Mouse (Mus musculus): ENCODE results near the gene Ctsl. TPM values are rescaled to one million over a fixed set of nuclear protein-coding genes. Genes with fewer than 3 reads are reported as not detected.

Gene Ctsl
- total RNA-seq, 2 experiments from 2014 or later, result 206 to 217 TPM

- peak; percentile 61 for DNase-seq
Observed at GRCm38 (mm10) chr13:64369805-64370172, 901 bp downstream of the Ctsl start.

GRCm38 (mm10) chr13:64368596-64368995 lies 2.1 kb downstream of the Ctsl start:
- DNase-seq, result no peak

- no peak for DNase-seq
Observed at GRCm38 (mm10) chr13:64367615-64368014, 3.1 kb downstream of the Ctsl start.

GRCm38 (mm10) chr13:64365326-64365725 lies 5.4 kb downstream of the Ctsl start:
- DNase-seq, result no peak

DNA sequence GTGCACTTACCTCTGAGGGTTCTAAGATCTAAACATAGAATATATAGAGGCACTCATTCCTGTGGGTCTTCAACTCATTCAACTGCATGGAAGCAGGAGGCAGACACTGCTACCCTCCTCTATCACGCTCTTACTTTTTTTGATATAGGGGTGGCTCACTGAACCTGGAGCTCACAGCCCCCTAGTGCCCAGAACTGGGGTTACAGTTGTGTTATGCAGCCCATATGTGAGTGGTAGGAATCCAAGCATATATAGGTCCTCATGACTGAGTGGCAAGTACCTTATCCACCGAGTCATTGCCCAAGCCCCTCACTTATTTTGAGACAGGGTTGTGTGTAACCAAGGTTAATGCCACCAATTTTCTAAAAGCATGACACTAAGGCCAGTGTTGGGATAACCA lies 6.4 kb downstream of the Ctsl start:
- peak; percentile 36 for DNase-seq

- no peak for DNase-seq
Observed at GRCm38 (mm10) chr13:64362139-64362538, 8.6 kb downstream of the Ctsl start.

- DNase-seq, result no peak
Observed at GRCm38 (mm10) chr13:64361020-64361419, 9.7 kb downstream of the Ctsl start.

DNA sequence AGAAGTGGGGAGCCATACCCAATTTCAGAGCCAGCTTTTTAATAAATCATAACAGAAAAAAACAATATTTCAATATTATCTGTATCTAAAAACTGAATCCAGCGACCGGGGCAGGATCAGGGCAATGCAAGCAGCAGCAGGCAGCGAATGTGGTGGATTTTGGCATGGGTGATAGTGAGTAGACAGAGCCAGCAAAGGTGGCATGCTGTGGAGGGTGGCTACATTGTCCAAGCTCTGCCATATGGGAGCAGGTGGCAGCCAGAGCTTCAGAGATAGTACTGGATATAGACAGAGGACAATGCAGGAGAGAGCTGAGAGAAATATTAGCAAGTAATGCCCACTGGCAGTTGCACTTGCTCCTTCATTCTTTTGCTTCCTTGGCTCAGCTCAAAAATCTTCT lies 11.0 kb downstream of the Ctsl start:
- no peak for DNase-seq

- DNase-seq, result no peak
Observed at GRCm38 (mm10) chr13:64358476-64358875, 12.2 kb downstream of the Ctsl start.

- DNase-seq, result no peak
Observed at GRCm38 (mm10) chr13:64357389-64357788, 13.3 kb downstream of the Ctsl start.

DNA sequence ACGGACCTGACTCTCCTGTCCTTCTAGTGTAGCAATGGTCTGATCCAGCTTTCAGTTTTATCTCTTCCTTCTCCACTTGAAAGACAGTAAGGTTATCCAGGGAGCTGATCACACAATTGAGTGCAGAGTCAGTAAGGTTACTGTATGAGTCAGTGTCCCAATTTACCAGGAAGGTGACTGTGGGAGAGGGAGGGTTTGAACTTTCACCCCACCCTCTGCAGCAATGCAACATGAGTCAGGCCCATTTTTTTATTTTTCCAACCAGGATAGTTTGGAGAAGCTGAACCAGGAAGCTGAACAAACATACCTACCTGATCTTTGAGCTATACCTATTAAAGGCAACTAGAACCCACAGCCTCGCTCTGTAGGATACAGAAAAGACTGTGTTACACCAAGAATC lies 21.2 kb downstream of the Ctsl start:
- no peak for DNase-seq

DNA sequence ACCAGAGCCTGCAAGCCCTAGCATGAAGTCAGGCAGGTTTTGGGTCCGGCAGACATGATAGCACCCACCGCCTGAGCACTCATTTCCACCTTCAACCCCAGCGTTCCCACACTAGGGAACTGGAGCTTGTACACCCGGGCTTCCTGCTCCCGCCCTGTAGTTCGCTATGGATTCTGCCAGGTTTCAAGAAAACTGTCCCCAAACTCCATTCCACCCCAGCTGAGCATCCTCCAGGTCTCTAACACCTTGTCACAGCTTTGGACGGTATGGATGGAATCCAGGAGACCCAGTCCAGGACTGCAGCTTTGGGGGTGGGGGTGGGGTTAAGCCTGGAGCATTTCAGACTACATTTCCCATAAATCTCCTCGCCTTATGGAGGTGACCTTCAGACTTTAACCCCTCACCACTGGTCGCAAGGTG lies 26.6 kb downstream of the Ctsl start:
- peak; percentile 23 for DNase-seq

GRCm38 (mm10) chr13:64343598-64343997 lies 27.1 kb downstream of the Ctsl start:
- no peak for DNase-seq

DNA sequence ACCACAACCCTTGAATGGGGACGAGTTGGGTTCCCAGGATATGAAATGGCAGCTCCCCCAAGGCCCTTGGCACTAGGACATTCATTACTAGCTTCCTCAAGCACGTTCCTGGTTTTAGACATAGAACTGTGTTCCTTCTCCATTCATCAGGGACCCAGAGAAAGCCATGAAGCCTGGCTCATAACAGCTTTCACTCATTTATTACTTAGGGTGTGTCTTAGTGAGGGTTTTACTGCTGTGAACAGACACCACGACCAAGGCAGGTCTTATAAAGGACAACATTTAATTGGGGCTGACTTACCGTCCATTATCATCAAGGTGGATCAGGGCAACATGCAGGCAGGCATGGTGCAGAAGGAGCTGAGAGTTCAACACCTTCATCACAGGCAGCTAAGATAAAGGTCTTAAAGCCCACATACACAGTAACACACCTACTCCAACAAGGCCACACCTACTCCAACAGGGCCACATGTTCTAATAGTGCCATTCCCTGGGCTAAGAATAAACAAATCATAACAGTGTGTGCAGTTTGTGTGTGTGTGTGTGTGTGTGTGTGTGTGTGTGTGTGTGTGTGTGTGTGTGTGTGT lies 35.1 kb downstream of the Ctsl start:
- DNase-seq, result no peak

- DNase-seq, result no peak
Observed at GRCm38 (mm10) chr13:64333102-64333501, 37.6 kb downstream of the Ctsl start.

DNA sequence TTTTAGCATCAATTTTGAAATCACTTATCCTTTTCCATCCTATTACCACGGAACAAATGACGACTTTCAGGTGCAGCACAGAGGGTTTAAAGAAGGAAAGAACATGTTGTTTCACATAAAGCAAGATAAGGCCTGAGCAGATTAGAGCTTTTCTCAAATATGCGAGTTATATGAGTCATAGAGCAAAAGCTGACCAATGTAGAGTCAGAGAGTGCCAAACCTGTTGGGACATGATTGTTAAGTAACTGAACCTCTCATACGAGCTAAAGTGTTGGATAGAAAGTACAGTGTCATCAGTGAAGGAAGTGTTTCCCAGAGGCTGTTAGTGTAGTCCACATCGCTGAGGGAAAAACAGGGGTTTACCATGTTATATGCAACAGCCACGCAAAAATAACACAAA lies 38.4 kb downstream of the Ctsl start:
- no peak for DNase-seq

DNA sequence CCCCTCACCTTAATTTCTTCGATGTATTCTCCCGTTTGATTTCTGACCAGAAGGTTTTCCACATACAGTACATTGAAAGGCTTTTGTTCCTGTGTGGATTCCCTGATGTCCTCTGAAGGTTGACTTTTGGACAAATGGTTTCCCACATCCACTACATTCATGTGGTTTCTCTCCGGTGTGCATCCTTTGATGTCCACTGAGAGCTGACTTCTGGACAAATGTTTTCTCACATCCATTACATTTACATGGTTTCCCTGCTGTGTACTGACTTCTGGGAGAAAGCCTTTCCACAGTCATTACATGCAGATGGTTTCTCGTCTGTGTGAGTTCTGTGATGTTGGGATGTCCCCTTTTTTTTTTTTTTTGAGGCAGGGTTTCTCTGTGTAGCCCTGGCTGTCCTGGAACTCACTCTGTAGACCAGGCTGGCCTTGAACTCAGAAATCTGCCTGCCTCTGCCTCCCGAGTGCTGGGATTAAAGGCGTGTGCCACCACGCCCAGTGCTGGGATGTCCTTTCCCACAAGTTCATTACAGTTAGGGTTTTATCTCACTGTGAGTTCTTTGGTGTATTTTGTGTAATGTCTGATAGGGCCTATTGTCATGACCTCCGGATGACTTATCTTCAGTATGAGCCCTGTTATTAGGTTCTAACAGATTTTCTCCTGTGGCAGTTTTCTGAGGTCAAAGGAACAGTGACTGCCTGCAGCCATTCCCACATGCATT lies 48.0 kb downstream of the Ctsl start:
- no peak for DNase-seq

- no peak for DNase-seq
Observed at GRCm38 (mm10) chr13:64320334-64320733, 50.4 kb downstream of the Ctsl start.

- DNase-seq, result no peak
Observed at GRCm38 (mm10) chr13:64319782-64320181, 50.9 kb downstream of the Ctsl start.

GRCm38 (mm10) chr13:64318355-64318754 lies 52.3 kb downstream of the Ctsl start:
- peak; percentile 75 for DNase-seq

GRCm38 (mm10) chr13:64315483-64316050 lies 55.1 kb downstream of the Ctsl start:
- no peak for DNase-seq

GRCm38 (mm10) chr13:64314041-64314440 lies 56.6 kb downstream of the Ctsl start:
- no peak for DNase-seq

DNA sequence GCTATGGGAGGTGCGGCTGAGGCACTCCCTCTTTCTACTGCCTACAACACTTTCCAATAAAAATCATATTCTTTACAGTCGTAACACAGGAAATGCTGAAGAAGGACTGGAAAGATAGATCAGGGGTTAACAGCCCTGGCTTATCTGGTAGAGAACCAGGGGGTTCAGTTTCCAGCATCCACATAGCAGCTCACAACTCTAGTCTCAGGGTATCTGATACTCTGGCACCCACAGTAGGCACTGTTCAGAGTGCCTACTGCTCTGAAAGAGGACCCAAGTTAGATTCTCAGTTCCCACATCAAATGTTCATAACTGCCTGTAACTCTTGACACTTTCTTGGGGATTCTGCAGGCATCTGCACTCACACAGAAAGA lies 57.8 kb downstream of the Ctsl start:
- no peak for DNase-seq

All from heart, postnatal 4 days (tissue).